Mouse (Mus musculus): ENCODE results near the gene Rpl21.
A peak's percentile ranks its signal among the peaks of the same experiment; 100 is the strongest.

Gene Rpl21

GRCm38 (mm10) chr5:146834959-146835358, 2.3 kb downstream of the Rpl21 start:
- DNase-seq: no peak

GRCm38 (mm10) chr5:146837967-146838720, 5.5 kb downstream of the Rpl21 start:
- DNase-seq: no peak

- DNase-seq: no peak
Observed at GRCm38 (mm10) chr5:146838836-146839648, 6.4 kb downstream of the Rpl21 start.

DNA sequence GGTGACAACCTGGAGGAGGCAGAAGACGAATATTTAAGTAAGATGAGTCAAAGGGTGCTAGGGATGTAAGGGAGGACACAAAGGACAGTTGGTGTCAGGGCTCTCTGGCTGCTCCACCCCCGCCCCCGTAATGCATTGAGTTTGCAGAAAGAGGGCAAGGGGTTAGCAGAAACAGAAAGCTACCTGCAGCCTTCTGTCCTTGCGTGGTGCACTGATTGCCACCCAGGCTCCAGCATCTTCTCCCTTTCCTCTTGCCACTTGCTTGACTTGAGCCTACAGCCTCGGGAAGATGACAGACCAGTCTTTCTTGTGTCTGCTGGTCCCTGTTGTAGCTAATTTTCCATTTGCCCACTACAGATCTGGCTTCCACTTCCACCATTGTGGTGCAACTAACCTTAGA, 7.1 kb downstream of the Rpl21 start:
- DNase-seq: no peak

- DNase-seq: no peak
Observed at GRCm38 (mm10) chr5:146840422-146840821, 7.7 kb downstream of the Rpl21 start.

DNA sequence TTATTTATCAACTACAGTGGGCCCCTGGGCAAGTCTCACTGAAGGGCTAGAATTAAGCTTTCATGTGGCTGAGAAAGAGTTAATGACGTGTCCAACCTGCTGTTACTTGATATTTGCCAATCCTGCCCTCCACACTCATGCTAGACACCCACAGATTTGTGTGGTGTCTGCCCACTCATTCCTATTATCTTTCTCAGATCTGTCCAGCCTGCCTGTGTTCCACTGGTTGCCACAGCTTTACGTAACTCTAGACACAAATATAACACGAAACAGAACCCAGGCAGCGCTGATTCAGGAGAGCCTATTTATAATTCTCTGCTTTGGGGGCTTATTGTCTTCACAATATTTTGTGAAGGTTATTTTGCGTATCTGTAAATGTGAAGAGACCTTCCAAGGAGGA, 8.6 kb downstream of the Rpl21 start:
- no peak for DNase-seq

DNA sequence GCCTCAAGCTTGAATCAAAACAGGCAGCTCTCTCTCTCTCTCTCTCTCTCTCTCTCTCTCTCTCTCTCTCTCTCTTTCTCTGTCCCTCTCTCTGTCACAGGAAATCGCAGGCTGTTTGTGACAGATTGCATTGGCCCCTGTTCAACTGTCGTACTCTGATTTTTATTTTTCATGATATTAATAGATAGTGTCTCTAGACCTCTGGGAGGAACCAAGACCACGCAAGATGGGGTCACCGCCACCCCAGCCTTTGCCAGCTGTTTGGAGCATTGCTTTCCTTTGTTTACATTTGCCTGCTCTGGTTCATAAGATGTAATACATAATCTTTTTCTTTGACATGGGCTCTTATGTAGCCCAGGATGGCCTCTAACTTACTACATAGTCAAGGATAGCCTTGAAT, 9.3 kb downstream of the Rpl21 start:
- peak in 1 of 2 experiments; percentile 39 for DNase-seq

DNA sequence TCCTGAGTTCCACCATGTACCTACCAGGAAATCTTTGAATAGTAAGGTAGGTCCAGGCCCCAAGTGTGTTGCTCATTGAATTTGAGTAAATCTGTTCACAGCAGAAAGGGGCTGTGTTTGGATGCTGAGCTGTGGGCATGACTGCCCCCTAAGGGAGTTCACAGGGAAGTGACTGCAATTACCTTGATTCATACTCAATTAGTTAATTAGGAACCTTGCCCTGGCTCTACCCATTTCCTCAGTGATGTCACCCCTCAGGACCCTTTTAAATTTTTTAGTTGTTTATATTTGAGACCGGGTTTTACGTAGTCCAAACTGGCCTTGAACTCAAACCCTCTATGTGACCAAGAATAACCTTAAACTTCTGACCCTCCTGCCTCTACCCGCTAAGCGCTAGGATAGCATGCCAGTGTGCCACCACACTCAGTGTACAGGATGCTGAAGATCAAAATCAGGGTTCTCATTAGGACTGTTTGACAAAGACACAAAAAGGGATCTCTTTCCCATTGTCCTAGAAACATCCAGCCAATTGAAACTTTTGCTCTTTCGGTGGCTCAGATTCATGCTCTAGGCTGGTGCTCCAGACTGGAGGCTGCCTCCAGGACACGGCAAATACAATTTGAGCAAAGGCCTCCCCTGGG, 11.7 kb downstream of the Rpl21 start:
- no peak for DNase-seq

GRCm38 (mm10) chr5:146844945-146845365, 12.3 kb downstream of the Rpl21 start, which contains the start of gene Rasl11a:
Gene Rasl11a, plus strand, starts transcription at chr5:146845071.
- peak; percentile 87 to 89 for DNase-seq

DNA sequence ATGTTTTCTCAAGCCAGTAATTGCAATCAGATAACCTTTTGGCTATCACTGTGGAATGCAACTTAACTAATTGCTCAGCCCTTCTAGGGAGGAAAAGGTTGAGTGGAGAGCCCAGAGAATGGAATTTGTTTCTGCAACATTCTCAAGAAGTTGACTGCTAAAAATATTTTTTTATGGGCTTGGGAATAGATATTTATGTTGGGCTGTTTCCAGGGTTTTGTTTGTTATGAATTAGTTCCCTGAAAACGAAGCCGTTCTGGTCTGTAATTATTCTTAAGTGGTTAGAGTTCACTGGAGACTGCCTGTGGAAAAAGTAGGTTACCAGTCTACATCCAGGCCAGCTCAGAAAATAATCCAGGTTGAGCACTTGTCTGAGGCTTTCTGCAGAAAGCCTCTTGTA, 13.8 kb downstream of the Rpl21 start:
- DNase-seq: peak in 1 of 2 experiments; percentile 66

DNA sequence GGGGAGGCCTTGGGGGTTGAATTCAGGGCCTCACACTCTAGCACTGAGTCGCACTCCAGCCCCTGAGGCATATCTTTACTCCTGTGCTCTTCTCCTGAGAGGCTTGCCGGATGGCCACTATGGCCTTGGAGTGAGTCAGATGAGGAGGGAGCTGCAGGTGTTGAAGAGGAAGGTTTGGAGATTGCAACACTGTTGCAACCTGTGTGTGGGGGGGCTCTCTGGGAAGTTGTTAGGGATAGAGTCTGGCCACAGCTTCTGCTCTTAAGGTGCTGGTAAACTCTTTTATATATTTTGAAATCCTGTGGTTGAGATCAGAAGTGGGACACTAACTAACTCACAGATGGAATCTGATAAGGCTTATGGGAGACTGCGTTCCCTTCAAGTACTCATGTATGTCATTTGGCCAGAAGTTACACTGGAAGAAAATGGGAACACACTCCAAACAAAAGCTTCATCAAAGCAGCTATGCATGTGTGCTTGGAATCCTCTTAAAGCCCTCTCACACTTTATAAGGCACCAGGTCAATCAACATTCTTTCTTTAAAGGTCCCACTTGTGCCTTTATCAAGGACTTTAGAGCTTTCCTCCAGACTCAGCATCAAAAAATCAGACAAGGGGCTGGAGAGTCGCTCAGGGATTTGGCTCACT, 16.4 kb downstream of the Rpl21 start:
- DNase-seq: no peak

DNA sequence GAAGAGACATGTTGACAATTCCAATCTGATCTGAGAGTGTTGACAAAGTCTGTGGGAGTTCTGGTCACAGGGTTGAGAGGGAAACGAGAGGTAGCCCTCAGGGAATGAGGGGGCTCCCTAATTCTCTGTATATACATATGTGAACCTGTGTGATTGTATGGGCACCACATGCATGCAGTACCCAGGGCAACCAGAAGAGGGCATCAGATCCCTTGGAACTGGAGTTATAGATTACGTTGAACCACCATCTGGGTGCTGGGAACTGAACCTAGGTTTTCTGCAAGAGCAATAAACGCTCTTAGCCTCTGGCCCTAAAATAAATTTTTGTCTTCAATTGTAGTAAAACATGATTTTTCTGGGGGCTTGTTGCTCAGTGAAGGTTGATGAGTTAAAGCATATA, 23.4 kb downstream of the Rpl21 start:
- DNase-seq: no peak

- no peak for DNase-seq
Observed at GRCm38 (mm10) chr5:146857620-146858019, 24.9 kb downstream of the Rpl21 start.

DNA sequence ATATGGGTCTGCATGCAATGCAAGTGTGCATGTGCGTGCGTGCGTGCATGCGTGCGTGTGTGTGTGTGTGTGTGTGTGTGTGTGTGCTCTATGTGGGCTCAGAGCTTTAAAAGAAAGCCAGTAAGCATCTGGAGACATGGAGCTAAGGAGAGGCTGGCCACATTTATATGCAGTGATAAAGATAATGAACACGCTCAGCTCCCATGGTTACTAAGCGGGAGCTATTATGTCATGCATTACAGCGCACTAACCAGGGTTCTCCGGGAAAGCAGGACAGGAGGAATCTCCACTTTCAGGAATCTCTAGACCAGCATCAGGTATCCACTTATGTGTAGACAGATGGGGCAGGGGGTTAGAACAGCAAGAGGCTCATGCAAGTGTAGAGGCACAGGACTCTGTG, 26.1 kb downstream of the Rpl21 start:
- no peak for DNase-seq

DNA sequence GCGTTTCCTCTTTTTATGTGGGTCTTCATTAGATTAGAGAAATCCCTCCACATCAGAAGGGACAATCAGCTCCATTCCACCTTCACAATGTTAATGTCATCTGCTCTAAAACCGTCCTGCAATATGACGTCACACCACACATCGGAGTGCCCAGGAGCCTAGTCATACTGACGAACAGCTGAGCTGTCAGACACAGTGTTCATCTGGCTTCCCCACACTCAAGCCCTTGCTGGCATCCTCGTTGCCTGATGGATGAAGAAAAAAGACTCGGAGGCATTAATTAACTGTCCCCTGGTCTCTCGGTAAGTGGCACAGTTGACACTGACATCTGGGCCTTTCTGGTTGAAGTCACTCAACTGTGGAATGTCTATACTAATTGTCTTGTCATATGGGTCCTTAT, 26.6 kb downstream of the Rpl21 start:
- DNase-seq: no peak

- DNase-seq: no peak
Observed at GRCm38 (mm10) chr5:146860222-146860998, 27.7 kb downstream of the Rpl21 start.

DNA sequence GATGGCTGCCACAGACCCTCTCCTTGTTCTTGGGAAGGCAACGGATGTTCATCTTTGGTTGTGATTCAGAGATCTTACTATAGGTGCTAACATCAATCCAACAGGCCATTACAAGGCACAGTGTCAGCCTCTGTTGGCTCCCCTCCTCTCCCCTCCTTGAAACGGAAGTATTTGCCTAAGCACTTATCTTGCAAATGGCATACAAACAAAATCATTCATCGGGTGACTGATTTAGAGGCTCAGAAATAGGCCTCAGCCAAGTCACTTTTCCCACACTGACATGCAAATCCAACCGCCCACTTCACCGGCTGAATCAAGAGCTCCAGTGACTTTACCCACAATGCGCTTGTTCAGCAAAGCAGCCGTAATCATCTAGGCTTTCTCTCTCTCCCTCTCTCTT, 28.9 kb downstream of the Rpl21 start:
- DNase-seq: no peak

GRCm38 (mm10) chr5:146865511-146865910, 32.8 kb downstream of the Rpl21 start:
- DNase-seq: no peak

- no peak for DNase-seq
Observed at GRCm38 (mm10) chr5:146866277-146866676, 33.6 kb downstream of the Rpl21 start.

- peak; percentile 35 to 44 for DNase-seq
Observed at GRCm38 (mm10) chr5:146867246-146867945, 34.7 kb downstream of the Rpl21 start.

DNA sequence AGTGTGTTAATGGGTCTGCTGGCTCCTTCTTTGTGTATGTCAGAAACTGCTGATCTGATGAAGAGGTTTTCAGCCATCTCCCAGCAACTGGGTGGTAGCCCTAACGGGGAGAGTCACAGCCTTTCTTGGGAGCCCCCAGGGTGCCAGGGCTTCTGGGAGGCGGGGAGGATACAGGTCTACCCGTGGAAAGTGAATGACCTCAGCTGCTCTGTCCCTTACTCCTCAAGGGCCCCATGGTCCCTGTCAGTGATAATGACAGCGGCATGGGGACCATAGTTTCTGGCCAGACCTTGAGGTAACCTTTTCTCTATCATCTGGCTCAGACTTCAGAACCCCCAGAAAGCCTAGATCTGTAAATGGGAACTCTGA, 35.2 kb downstream of the Rpl21 start:
- DNase-seq: no peak
